Mouse (Mus musculus): ENCODE measurements at regions not wholly inside any gene's neighbourhood (a gene's known extent, or its start where the extent isn't known, plus 50 kb on each side); places are given as distances from the start of the nearest gene placed in this dataset.

GRCm38 (mm10) chr1:119115106-119115674, 61.8 kb upstream of the Gli2 start:
- DNase-seq: no peak

DNA sequence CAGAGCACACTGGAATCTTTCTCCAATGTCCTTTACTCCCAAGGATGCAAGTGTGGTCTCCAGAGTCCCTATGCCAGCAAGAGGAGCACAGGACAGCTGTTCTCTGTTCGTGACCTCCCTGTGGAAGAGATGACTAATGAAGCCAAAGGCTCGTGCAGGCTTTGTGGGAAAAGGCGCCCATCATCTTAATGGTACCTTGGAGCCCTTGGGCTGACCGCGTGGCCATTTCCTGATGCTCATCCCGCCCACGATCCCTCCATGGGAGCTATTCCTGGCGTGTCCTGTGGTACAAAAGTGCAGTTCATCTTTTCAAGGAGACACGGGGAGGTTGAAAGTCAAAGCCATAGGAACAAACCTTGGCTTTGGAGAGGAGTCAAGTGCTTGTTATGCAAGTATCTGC, 55.2 kb upstream of the Gli2 start:
- no peak for DNase-seq

- DNase-seq: no peak
These were observed 53.0 kb upstream of the Gli2 start for GRCm38 (mm10) chr1:119106246-119106975.
